Mouse (Mus musculus) ovary, adult 18-20 months (tissue): ENCODE data around the gene Gm10401.
"Not testable (repeated sequence)": the region's sequence is repeated elsewhere in the genome, so short reads cannot be mapped to it uniquely, and the experiment has no call there.

Source experiments
- DNase-seq: peaks from one replicate; pipeline ENCODE4 v3.0.0; 2022; ENCODE audit warnings: low spot score, mixed read lengths

Gm10401 gene

GRCm38 (mm10) chr5:115118961-115119570, 21.0 kb upstream of the Gm10401 start, which contains the start of gene Acads:
TSS of gene Acads (minus strand) at chr5:115119346.
- peak; percentile 86 for DNase-seq

- DNase-seq: no peak
Measured at GRCm38 (mm10) chr5:115117467-115117866, 19.4 kb upstream of the Gm10401 start.

- DNase-seq: no peak
Measured at GRCm38 (mm10) chr5:115116426-115116825, 18.3 kb upstream of the Gm10401 start.

- DNase-seq: no peak
Measured at GRCm38 (mm10) chr5:115114501-115114900, 16.4 kb upstream of the Gm10401 start.

GRCm38 (mm10) chr5:115113244-115113643, 15.1 kb upstream of the Gm10401 start:
- no peak for DNase-seq

- DNase-seq: no peak
Measured at GRCm38 (mm10) chr5:115111156-115111555, 13.1 kb upstream of the Gm10401 start.

- not testable (repeated sequence) for DNase-seq
Measured at GRCm38 (mm10) chr5:115103253-115103652, 5.2 kb upstream of the Gm10401 start.

- no peak for DNase-seq
Measured at GRCm38 (mm10) chr5:115102231-115102630, 4.1 kb upstream of the Gm10401 start.

- no peak for DNase-seq
Measured at GRCm38 (mm10) chr5:115100473-115100872, 2.4 kb upstream of the Gm10401 start.

GRCm38 (mm10) chr5:115099991-115100390, 1.9 kb upstream of the Gm10401 start:
- DNase-seq: no peak

- no peak for DNase-seq
Measured at GRCm38 (mm10) chr5:115099530-115099929, 1.4 kb upstream of the Gm10401 start.

GRCm38 (mm10) chr5:115091776-115092175, 6.3 kb downstream of the Gm10401 start:
- no peak for DNase-seq

GRCm38 (mm10) chr5:115091015-115091414, 7.1 kb downstream of the Gm10401 start:
- no peak for DNase-seq

GRCm38 (mm10) chr5:115089592-115090268, 8.4 kb downstream of the Gm10401 start:
- no peak for DNase-seq

- DNase-seq: no peak
Measured at GRCm38 (mm10) chr5:115085675-115086074, 12.4 kb downstream of the Gm10401 start.

- no peak for DNase-seq
Measured at GRCm38 (mm10) chr5:115083492-115083891, 14.6 kb downstream of the Gm10401 start.

GRCm38 (mm10) chr5:115081636-115082035, 16.5 kb downstream of the Gm10401 start:
- DNase-seq: no peak

- DNase-seq: no peak
Measured at GRCm38 (mm10) chr5:115076144-115076901, 21.8 kb downstream of the Gm10401 start.

- no peak for DNase-seq
Measured at GRCm38 (mm10) chr5:115074749-115075148, 23.3 kb downstream of the Gm10401 start.

GRCm38 (mm10) chr5:115073306-115073705, 24.8 kb downstream of the Gm10401 start:
- DNase-seq: not testable (repeated sequence)

GRCm38 (mm10) chr5:115072143-115072542, 26.0 kb downstream of the Gm10401 start:
- no peak for DNase-seq

GRCm38 (mm10) chr5:115071096-115071901, 26.8 kb downstream of the Gm10401 start:
- DNase-seq: no peak
